In genomic region chr10:43549411-43549810, GRCm38 (mm10) we compare ENCODE assay signal across 13 mouse cellular contexts. TPM values are rescaled to one million over a fixed set of nuclear protein-coding genes. Genes with fewer than 3 reads are reported as not detected.
A peak's percentile ranks its signal among the peaks of the same experiment; 100 is the strongest.
DNase-seq lines count a peak whose midpoint lies in the region; ATAC-seq and TF ChIP-seq lines count a peak whose summit lies in the region.
"Had no signal": no experiment of that assay in that cellular context is flagged by ENCODE, and none has a peak within 500 bp of the region (broad histone marks: within the 10 kb centered on the region; RNA-seq: fewer than 3 reads in every experiment).

No protein-coding gene starts in this region.

- no peak for TF ChIP-seq EP300 in heart, postnatal 0 days (IDR thresholded peaks at IDR 0.05; ENCODE audit: low read depth)
- no peak for TF ChIP-seq EP300 in ES-Bruce4 (IDR thresholded peaks at IDR 0.05; ENCODE audit: insufficient read depth, low read depth, low read length)
- no peak for TF ChIP-seq EP300 in liver, postnatal 0 days (IDR thresholded peaks at IDR 0.05; ENCODE audit: low read depth)

- DNase-seq in heart, postnatal 0 days (ENCODE audit: low spot score), result no peak
- no peak for DNase-seq in heart, postnatal 36 days
- peak; percentile 15 for DNase-seq in lung, embryonic 14.5 days
- no peak for DNase-seq in lung, postnatal 4 days
- DNase-seq in liver, postnatal 0 days, result peak; percentile 58
- DNase-seq in urinary bladder, postnatal 36 days (ENCODE audit: low spot score in 2 of 2), result no peak
- DNase-seq: cerebellum, postnatal 10 days; heart, postnatal 14 days; kidney, postnatal 10 days had no signal

- H3K4me3 ChIP-seq in heart, postnatal 0 days (ENCODE audit: low read depth, low read length), result no peak overlapping the region
- H3K4me3 ChIP-seq in lung, embryonic 14.5 days (ENCODE audit: low read depth, low read length), result no peak overlapping the region
- H3K4me3 ChIP-seq in ES-Bruce4 (ENCODE audit: low read depth, low read length), result no peak overlapping the region
- H3K4me3 ChIP-seq in liver, postnatal 0 days (ENCODE audit: low read depth, low read length), result no peak overlapping the region
- no peak overlapping the region for H3K4me3 ChIP-seq in forebrain, embryonic 13.5 days
- H3K4me3 ChIP-seq: limb, embryonic 15.5 days had no signal

- intact Hi-C loops in heart, postnatal 36 days (cut with DNase I), result no loop called here

- no peak overlapping the region for H3K27ac ChIP-seq in heart, postnatal 0 days (ENCODE audit: low read depth)
- H3K27ac ChIP-seq in lung, embryonic 14.5 days (ENCODE audit: low read depth), result no peak overlapping the region
- no peak overlapping the region for H3K27ac ChIP-seq in ES-Bruce4 (ENCODE audit: insufficient read depth, low read length)
- no peak overlapping the region for H3K27ac ChIP-seq in liver, postnatal 0 days (ENCODE audit: low read depth)
- no peak overlapping the region for H3K27ac ChIP-seq in forebrain, embryonic 13.5 days
- H3K27ac ChIP-seq: limb, embryonic 15.5 days had no signal

- no peak overlapping the region for H3K4me2 ChIP-seq in heart, postnatal 0 days (ENCODE audit: low read depth, low read length)
- H3K4me2 ChIP-seq in lung, embryonic 14.5 days, result no peak overlapping the region
- H3K4me2 ChIP-seq in liver, postnatal 0 days (ENCODE audit: low read depth, low read length), result no peak overlapping the region
- no peak overlapping the region for H3K4me2 ChIP-seq in forebrain, embryonic 13.5 days
- H3K4me2 ChIP-seq: limb, embryonic 15.5 days had no signal

- H3K27me3 ChIP-seq in heart, postnatal 0 days (ENCODE audit: control insufficient read depth, insufficient read depth, low read length), result no peaks in the 10 kb centered on the region
- H3K27me3 ChIP-seq in lung, embryonic 14.5 days (ENCODE audit: insufficient read depth, low read length), result no peaks in the 10 kb centered on the region
- H3K27me3 ChIP-seq in ES-Bruce4 (ENCODE audit: control insufficient read depth, insufficient read depth, low read length, poor library complexity, severe bottlenecking), result no peaks in the 10 kb centered on the region
- no peaks in the 10 kb centered on the region for H3K27me3 ChIP-seq in liver, postnatal 0 days (ENCODE audit: insufficient read depth, low read length)
- H3K27me3 ChIP-seq in forebrain, embryonic 13.5 days, result no peaks in the 10 kb centered on the region
- H3K27me3 ChIP-seq: limb, embryonic 15.5 days had no signal

- H3K9ac ChIP-seq in heart, postnatal 0 days (replicated peaks; ENCODE audit: low read depth, low read length), result no peak overlapping the region
- no peak overlapping the region for H3K9ac ChIP-seq in lung, embryonic 14.5 days
- H3K9ac ChIP-seq in ES-Bruce4 (ENCODE audit: low read depth, poor library complexity, severe bottlenecking), result no peak overlapping the region
- no peak overlapping the region for H3K9ac ChIP-seq in liver, postnatal 0 days (replicated peaks)
- H3K9ac ChIP-seq in forebrain, embryonic 13.5 days, result no peak overlapping the region
- H3K9ac ChIP-seq: limb, embryonic 15.5 days had no signal

- H3K9me3 ChIP-seq in heart, postnatal 0 days (replicated peaks; ENCODE audit: control insufficient read depth, low read length), result no peaks in the 10 kb centered on the region
- H3K9me3 ChIP-seq in lung, embryonic 14.5 days (ENCODE audit: low read depth, low read length), result no peaks in the 10 kb centered on the region
- no peaks in the 10 kb centered on the region for H3K9me3 ChIP-seq in ES-Bruce4 (replicated peaks; ENCODE audit: control insufficient read depth, insufficient read depth, low read length, poor library complexity, severe bottlenecking)
- no peaks in the 10 kb centered on the region for H3K9me3 ChIP-seq in liver, postnatal 0 days (ENCODE audit: low read length)
- no peaks in the 10 kb centered on the region for H3K9me3 ChIP-seq in forebrain, embryonic 13.5 days (replicated peaks)
- H3K9me3 ChIP-seq: limb, embryonic 15.5 days had no signal

- 51% methylated on average over 5 of the region's 5 CpGs for WGBS in heart, postnatal 0 days
- 60% methylated on average over 5 of the region's 5 CpGs for WGBS in lung, embryonic 14.5 days
- 45% methylated on average over 5 of the region's 5 CpGs for WGBS in liver, postnatal 0 days (ENCODE audit: insufficient replicate concordance)
- WGBS in forebrain, embryonic 13.5 days, result 57% methylated on average over 5 of the region's 5 CpGs

- no peak for TF ChIP-seq POLR2A in ES-Bruce4 (IDR thresholded peaks at IDR 0.05; ENCODE audit: insufficient read depth, low read length)

- peak; percentile 26 for TF ChIP-seq CTCF in heart, postnatal 0 days (IDR thresholded peaks at IDR 0.05; ENCODE audit: low read depth)
- peak; percentile 43; the same call in 1 of the 2 replicates for TF ChIP-seq CTCF in lung, embryonic 14.5 days (IDR thresholded peaks at IDR 0.05; ENCODE audit: low read depth)
- peak; percentile 65 for TF ChIP-seq CTCF in ES-Bruce4 (IDR thresholded peaks at IDR 0.05; ENCODE audit: low read depth, low read length)
- TF ChIP-seq CTCF in liver, postnatal 0 days (IDR thresholded peaks at IDR 0.05; ENCODE audit: low read depth), result peak; percentile 64

- no peaks in the 10 kb centered on the region for H3K4me1 ChIP-seq in heart, postnatal 0 days (ENCODE audit: control insufficient read depth, insufficient read depth)
- H3K4me1 ChIP-seq in lung, embryonic 14.5 days (ENCODE audit: insufficient read depth), result no peaks in the 10 kb centered on the region
- H3K4me1 ChIP-seq in ES-Bruce4 (ENCODE audit: control insufficient read depth, insufficient read depth, low read length), result peaks cover 2% of the 10 kb centered on the region
- H3K4me1 ChIP-seq in liver, postnatal 0 days (ENCODE audit: insufficient read depth), result no peaks in the 10 kb centered on the region; the same call in 1 of the 2 replicates
- no peaks in the 10 kb centered on the region for H3K4me1 ChIP-seq in forebrain, embryonic 13.5 days
- H3K4me1 ChIP-seq: limb, embryonic 15.5 days had no signal

- no peak for ATAC-seq in heart, postnatal 0 days (ENCODE audit: insufficient read depth, low read depth)
- no peak for ATAC-seq in lung, embryonic 14.5 days (ENCODE audit: insufficient read depth)
- peak; percentile 60; the same call in 1 of the 2 replicates for ATAC-seq in liver, postnatal 0 days
- no peak for ATAC-seq in forebrain, embryonic 13.5 days
- ATAC-seq: activated CD4-positive, CD25-positive, alpha-beta regulatory T cell, adult 4 months had no signal

- H3K36me3 ChIP-seq in heart, postnatal 0 days (replicated peaks; ENCODE audit: control insufficient read depth, insufficient read depth, low read length), result no peaks in the 10 kb centered on the region
- no peaks in the 10 kb centered on the region for H3K36me3 ChIP-seq in lung, embryonic 14.5 days (ENCODE audit: insufficient read depth)
- H3K36me3 ChIP-seq in ES-Bruce4 (ENCODE audit: control insufficient read depth, insufficient read depth, low read length, poor library complexity, severe bottlenecking), result no peaks in the 10 kb centered on the region
- H3K36me3 ChIP-seq in liver, postnatal 0 days (replicated peaks; ENCODE audit: insufficient read depth, low read length), result no peaks in the 10 kb centered on the region
- H3K36me3 ChIP-seq in forebrain, embryonic 13.5 days (ENCODE audit: poor library complexity, severe bottlenecking), result no peaks in the 10 kb centered on the region
- H3K36me3 ChIP-seq: limb, embryonic 15.5 days had no signal

RNA-seq across cellular contexts. Expression of gene 1700021F05Rik, which starts 8.6 kb away (rescaled TPM):
- total RNA-seq in heart, postnatal 0 days (2014; rRNA removed; ENCODE audit: low replicate concordance), result 30.7 and 43.0 TPM in 2 replicates
- polyA plus RNA-seq in heart, postnatal 0 days (2015; fragmentation: Nextera tagmentation; extraction: Ambion mirVana), result 129 and 133 TPM in 2 replicates
- total RNA-seq in heart, postnatal 36 days (2021), result 100 to 1,000 TPM; 113 to 120 TPM
- polyA plus RNA-seq in lung, embryonic 14.5 days (2014; fragmentation: Nextera tagmentation; extraction: Ambion mirVana), result 53.6 and 53.8 TPM in 2 replicates
- 70.7 and 72.0 TPM in 2 replicates for polyA plus RNA-seq in ES-Bruce4 (2011; ENCODE audit: insufficient read depth, insufficient read length, low read depth, missing spikeins)
- 31.2 and 32.5 TPM in 2 replicates for polyA plus RNA-seq in liver, postnatal 0 days (2015; fragmentation: Nextera tagmentation; extraction: Ambion mirVana)
- polyA plus RNA-seq in forebrain, embryonic 13.5 days (2015; fragmentation: Nextera tagmentation; extraction: Ambion mirVana), result 63.0 and 65.2 TPM in 2 replicates

RNA-seq across cellular contexts. Expression of gene Gm9803, which starts 25.5 kb away (rescaled TPM):
- 5.1 and 6.6 TPM in 2 replicates for total RNA-seq in heart, postnatal 0 days (2014; rRNA removed; ENCODE audit: low replicate concordance)
- polyA plus RNA-seq in heart, postnatal 0 days (2015; fragmentation: Nextera tagmentation; extraction: Ambion mirVana), result 23.4 and 26.9 TPM in 2 replicates
- 10 to 100 TPM in 1 of 2 experiments, 1 to 10 TPM in 1; 9.6 to 17.4 TPM for total RNA-seq in heart, postnatal 36 days (2021)
- 10.5 and 19.0 TPM in 2 replicates for polyA plus RNA-seq in lung, embryonic 14.5 days (2014; fragmentation: Nextera tagmentation; extraction: Ambion mirVana)
- polyA plus RNA-seq in ES-Bruce4 (2011; ENCODE audit: insufficient read depth, insufficient read length, low read depth, missing spikeins), result 28.5 and 40.0 TPM in 2 replicates
- 7.8 and 8.7 TPM in 2 replicates for polyA plus RNA-seq in liver, postnatal 0 days (2015; fragmentation: Nextera tagmentation; extraction: Ambion mirVana)
- 19.4 and 23.4 TPM in 2 replicates for polyA plus RNA-seq in forebrain, embryonic 13.5 days (2015; fragmentation: Nextera tagmentation; extraction: Ambion mirVana)

RNA-seq across cellular contexts. Expression of gene Cd24a, which starts 28.7 kb away (rescaled TPM):
- 44.3 and 62.2 TPM in 2 replicates for total RNA-seq in heart, postnatal 0 days (2014; rRNA removed; ENCODE audit: low replicate concordance)
- 32.9 and 33.7 TPM in 2 replicates for polyA plus RNA-seq in heart, postnatal 0 days (2015; fragmentation: Nextera tagmentation; extraction: Ambion mirVana)
- 1 to 10 TPM; 6.6 to 8.1 TPM for total RNA-seq in heart, postnatal 36 days (2021)
- 262 and 275 TPM in 2 replicates for polyA plus RNA-seq in lung, embryonic 14.5 days (2014; fragmentation: Nextera tagmentation; extraction: Ambion mirVana)
- polyA plus RNA-seq in ES-Bruce4 (2011; ENCODE audit: insufficient read depth, insufficient read length, low read depth, missing spikeins), result 126 and 131 TPM in 2 replicates
- 449 and 461 TPM in 2 replicates for polyA plus RNA-seq in liver, postnatal 0 days (2015; fragmentation: Nextera tagmentation; extraction: Ambion mirVana)
- 700 and 710 TPM in 2 replicates for polyA plus RNA-seq in forebrain, embryonic 13.5 days (2015; fragmentation: Nextera tagmentation; extraction: Ambion mirVana)

Comparison
In these comparisons a context has a peak if more than half of its experiments do, and no peak if none do; other contexts are left out.
1. DNase-seq: peak in lung, embryonic 14.5 days (single experiment) and liver, postnatal 0 days (single experiment); none in heart, postnatal 0 days (single experiment), heart, postnatal 36 days (0 of 2), lung, postnatal 4 days (0 of 2) and urinary bladder, postnatal 36 days (0 of 2).
2. Peak in every context shown above with its lines, with median percentiles within 50 percentile points of each other: CTCF ChIP-seq.